Mouse (Mus musculus): Measurements from ENCODE around the gene Bcas3.

GRCm38 (mm10) chr11:85645152-85645835 is 292.3 kb downstream of the Bcas3 start:
- TF ChIP-seq CTCF (IDR thresholded peaks at IDR 0.05) = no peak
- TF ChIP-seq EP300 (IDR thresholded peaks at IDR 0.05) = no peak
